Comparison of ENCODE assay signal across 9 mouse cellular contexts in the genomic region with DNA sequence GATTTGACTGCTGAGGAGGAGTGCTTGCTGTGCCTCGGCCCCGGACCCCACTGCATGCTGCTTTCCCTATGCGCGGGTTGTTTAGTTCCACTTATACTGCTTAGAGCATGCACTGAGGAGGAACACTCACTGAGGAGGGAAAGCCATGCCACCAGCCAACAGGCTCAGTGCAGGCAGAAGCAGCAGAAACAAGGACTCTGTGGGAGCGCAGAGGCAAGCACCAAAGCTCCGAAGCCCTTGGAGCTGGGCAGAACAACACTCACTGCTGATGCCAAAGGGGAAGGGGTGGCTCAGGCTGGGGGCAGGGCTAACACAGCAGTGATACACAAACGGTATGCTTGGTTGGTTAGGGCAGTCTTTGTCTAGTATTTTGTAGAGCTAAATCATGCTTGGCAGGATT. TPM values are rescaled to one million over a fixed set of nuclear protein-coding genes. Genes with fewer than 3 reads are reported as not detected.
A peak's percentile ranks its signal among the peaks of the same experiment; 100 is the strongest.
DNase-seq lines count a peak whose midpoint lies in the region; ATAC-seq and TF ChIP-seq lines count a peak whose summit lies in the region.
"Had no signal": no experiment of that assay in that cellular context is flagged by ENCODE, and none has a peak within 500 bp of the region (broad histone marks: within the 10 kb centered on the region; RNA-seq: fewer than 3 reads in every experiment).

No protein-coding gene starts in this region.

- intact Hi-C loops in heart, postnatal 36 days (cut with DNase I): no loop called here

- 44% methylated on average over 7 of the region's 7 CpGs for WGBS in heart, embryonic 14.5 days
- WGBS in neural tube, embryonic 13.5 days: 54% methylated on average over 7 of the region's 7 CpGs
- 39% methylated on average over 7 of the region's 7 CpGs for WGBS in hindbrain, postnatal 0 days
- WGBS in stomach, embryonic 15.5 days: 51% methylated on average over 7 of the region's 7 CpGs

- ATAC-seq in heart, embryonic 14.5 days (ENCODE audit: insufficient number of reproducible peaks, insufficient read depth, low FRiP score, low read depth): no peak
- no peak for ATAC-seq in neural tube, embryonic 13.5 days (ENCODE audit: low read depth)
- ATAC-seq in hindbrain, postnatal 0 days: no peak
- no peak for ATAC-seq in stomach, embryonic 15.5 days (ENCODE audit: insufficient read depth, low FRiP score, low read depth)
- ATAC-seq in activated CD4-positive, CD25-positive, alpha-beta regulatory T cell, adult 4 months: no peak

- H3K27me3 ChIP-seq in heart, embryonic 14.5 days (ENCODE audit: control insufficient read depth, insufficient read depth, low read length): no peaks in the 10 kb centered on the region
- no peaks in the 10 kb centered on the region for H3K27me3 ChIP-seq in neural tube, embryonic 13.5 days
- no peaks in the 10 kb centered on the region for H3K27me3 ChIP-seq in hindbrain, postnatal 0 days (ENCODE audit: insufficient read depth, low read length)
- H3K27me3 ChIP-seq in stomach, embryonic 15.5 days (replicated peaks): no peaks in the 10 kb centered on the region
- H3K27me3 ChIP-seq: Patski had no signal

- H3K4me3 ChIP-seq in heart, embryonic 14.5 days (ENCODE audit: control insufficient read depth in 1 of 2, insufficient read depth in 1 of 2, low read depth in 1 of 2, low read length in 2 of 2): no peak overlapping the region
- H3K4me3 ChIP-seq in neural tube, embryonic 13.5 days: no peak overlapping the region
- no peak overlapping the region for H3K4me3 ChIP-seq in hindbrain, postnatal 0 days (ENCODE audit: low read length)
- no peak overlapping the region for H3K4me3 ChIP-seq in stomach, embryonic 15.5 days (replicated peaks)

- peak overlapping the region; percentile 63 to 75 for H3K27ac ChIP-seq in heart, embryonic 14.5 days (replicated peaks in 1 of 2; ENCODE audit: control insufficient read depth in 1 of 2, insufficient read depth in 1 of 2, low read depth in 2 of 2, low read length in 2 of 2)
- 0 out of 2 replicates have a peak overlapping the region, but pooled peaks have one; percentile 5 for H3K27ac ChIP-seq in neural tube, embryonic 13.5 days (replicated peaks)
- H3K27ac ChIP-seq in hindbrain, postnatal 0 days: no peak overlapping the region; the same call in 1 of the 2 replicates
- H3K27ac ChIP-seq in stomach, embryonic 15.5 days: peak overlapping the region; percentile 74

- DNase-seq in heart, postnatal 36 days: no peak
- DNase-seq in neural tube, embryonic 10.5 days (ENCODE audit: extremely low spot score, low spot score): no peak
- peak; percentile 24 for DNase-seq in hindbrain, postnatal 0 days (ENCODE audit: low spot score)
- DNase-seq in ovary, postnatal 10 days (ENCODE audit: low spot score): no peak

- peaks cover 69 to 91% of the 10 kb centered on the region in 2 experiments for H3K4me1 ChIP-seq in heart, embryonic 14.5 days (ENCODE audit: control insufficient read depth in 2 of 2, insufficient read depth in 2 of 2, low read length in 2 of 2)
- H3K4me1 ChIP-seq in neural tube, embryonic 13.5 days (replicated peaks): peaks cover 64% of the 10 kb centered on the region
- H3K4me1 ChIP-seq in hindbrain, postnatal 0 days (ENCODE audit: insufficient read depth, low read length): peaks cover 50% of the 10 kb centered on the region
- peaks cover 87% of the 10 kb centered on the region for H3K4me1 ChIP-seq in stomach, embryonic 15.5 days

- H3K4me2 ChIP-seq in heart, embryonic 14.5 days (ENCODE audit: low read length): no peak overlapping the region
- no peak overlapping the region for H3K4me2 ChIP-seq in neural tube, embryonic 13.5 days
- H3K4me2 ChIP-seq in hindbrain, postnatal 0 days (ENCODE audit: low read depth, low read length): no peak overlapping the region
- 0 out of 2 replicates have a peak overlapping the region, but pooled peaks have one; percentile 4 for H3K4me2 ChIP-seq in stomach, embryonic 15.5 days

- no peak for TF ChIP-seq CTCF in hindbrain, postnatal 0 days (IDR thresholded peaks at IDR 0.05; ENCODE audit: low read depth)

- peak overlapping the region; percentile 18; the same call in 1 of the 2 replicates for H3K9ac ChIP-seq in heart, embryonic 14.5 days (ENCODE audit: low read length)
- H3K9ac ChIP-seq in neural tube, embryonic 13.5 days: peak overlapping the region; percentile 41; the same call in 1 of the 2 replicates
- no peak overlapping the region for H3K9ac ChIP-seq in hindbrain, postnatal 0 days (replicated peaks; ENCODE audit: low read length)
- H3K9ac ChIP-seq in stomach, embryonic 15.5 days: no peak overlapping the region

- no peaks in the 10 kb centered on the region for H3K9me3 ChIP-seq in heart, embryonic 14.5 days (ENCODE audit: control insufficient read depth, low read length)
- H3K9me3 ChIP-seq in neural tube, embryonic 13.5 days: no peaks in the 10 kb centered on the region
- H3K9me3 ChIP-seq in hindbrain, postnatal 0 days (ENCODE audit: low read length): no peaks in the 10 kb centered on the region
- no peaks in the 10 kb centered on the region for H3K9me3 ChIP-seq in stomach, embryonic 15.5 days

- H3K36me3 ChIP-seq in heart, embryonic 14.5 days (ENCODE audit: control insufficient read depth, insufficient read depth, low read length): peaks cover 15% of the 10 kb centered on the region
- peaks cover 6% of the 10 kb centered on the region; the same call in 1 of the 2 replicates for H3K36me3 ChIP-seq in neural tube, embryonic 13.5 days
- H3K36me3 ChIP-seq in hindbrain, postnatal 0 days (ENCODE audit: insufficient read depth, low read length): peaks cover 3% of the 10 kb centered on the region; the same call in 1 of the 2 replicates
- peaks cover 7% of the 10 kb centered on the region for H3K36me3 ChIP-seq in stomach, embryonic 15.5 days

RNA-seq across cellular contexts. Expression of gene Myh9, which starts 24.6 kb away (rescaled TPM):
- 31.0 and 32.8 TPM in 2 replicates for polyA plus RNA-seq in heart, embryonic 14.5 days (2014; fragmentation: Nextera tagmentation; extraction: Ambion mirVana)
- 100 to 1,000 TPM; 105 to 110 TPM for total RNA-seq in heart, postnatal 36 days (2021)
- polyA plus RNA-seq in neural tube, embryonic 13.5 days (2015; fragmentation: Nextera tagmentation; extraction: Ambion mirVana): 12.4 and 15.5 TPM in 2 replicates
- total RNA-seq in hindbrain, postnatal 0 days (2014; rRNA removed): 29.4 and 33.6 TPM in 2 replicates
- polyA plus RNA-seq in hindbrain, postnatal 0 days (2015; fragmentation: Nextera tagmentation; extraction: Ambion mirVana): 8.4 and 9.1 TPM in 2 replicates
- 57.0 TPM in 2 replicates for polyA plus RNA-seq in stomach, embryonic 15.5 days (2015; fragmentation: Nextera tagmentation; extraction: Ambion mirVana)
- 100 to 1,000 TPM; 243 to 280 TPM for polyA plus RNA-seq in activated CD4-positive, CD25-positive, alpha-beta regulatory T cell, adult 4 months (2017; shearing (Covaris generic))

Comparison
In these comparisons a context has a peak if more than half of its experiments do, and no peak if none do; other contexts are left out.
1. H3K9ac ChIP-seq: peak in heart, embryonic 14.5 days (single experiment) and neural tube, embryonic 13.5 days (single experiment); none in hindbrain, postnatal 0 days (single experiment) and stomach, embryonic 15.5 days (single experiment).